Comparison of ENCODE assay signal across 9 mouse cellular contexts in the genomic region with DNA sequence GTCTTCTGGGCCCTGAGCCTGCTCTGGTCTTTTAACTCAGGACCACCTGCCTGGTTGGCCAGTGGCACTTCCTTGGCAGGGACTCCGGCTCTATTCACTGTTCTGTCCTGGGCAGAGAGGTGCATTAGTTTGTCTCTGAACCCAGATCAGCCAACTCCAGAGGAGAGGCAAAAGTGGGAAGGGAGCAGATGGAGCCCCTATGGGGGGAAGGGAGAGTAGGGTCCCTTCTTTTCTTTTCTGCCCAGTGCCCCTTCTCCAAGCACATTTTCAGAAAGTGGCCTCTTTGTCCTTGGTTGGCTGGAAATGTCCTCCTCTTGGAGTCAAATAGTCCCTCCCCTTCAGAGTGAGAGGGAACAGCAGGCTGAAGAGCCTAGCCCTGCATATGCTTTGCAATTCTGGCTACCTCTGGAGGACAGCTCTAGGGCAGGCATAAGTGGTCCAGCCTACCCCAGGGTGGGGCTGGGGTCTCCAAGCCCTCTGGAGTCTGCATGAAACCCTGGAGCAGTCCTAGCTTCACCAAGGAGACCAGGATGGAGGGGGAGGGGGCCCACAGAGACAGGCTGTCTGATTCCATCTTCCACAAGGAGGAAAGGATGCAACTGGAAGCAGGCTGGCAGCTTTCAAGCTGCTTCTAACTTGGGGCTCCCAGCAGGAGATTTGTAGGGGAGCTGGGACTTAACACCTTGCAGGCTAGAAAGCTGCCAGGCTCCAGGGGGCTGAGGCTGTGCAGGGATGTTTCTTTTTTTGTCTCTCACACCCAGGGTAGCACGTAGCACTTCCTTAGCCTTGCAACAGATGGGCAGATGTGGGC. TPM values are rescaled to one million over a fixed set of nuclear protein-coding genes. Genes with fewer than 3 reads are reported as not detected.
DNase-seq lines count a peak whose midpoint lies in the region; ATAC-seq lines count a peak whose summit lies in the region.
"Had no signal": no experiment of that assay in that cellular context is flagged by ENCODE, and none has a peak within 500 bp of the region (broad histone marks: within the 10 kb centered on the region; RNA-seq: fewer than 3 reads in every experiment).

No protein-coding gene starts in this region.

- DNase-seq in limb, embryonic 11.5 days (ENCODE audit: low spot score) = peak; percentile 21
- no peak for DNase-seq in limb, embryonic 10.5 days (ENCODE audit: low spot score)
- peak; percentile 13 for DNase-seq in hindbrain, embryonic 11.5 days (ENCODE audit: low spot score)
- peak; percentile 75 to 97 for DNase-seq in left cerebral cortex, postnatal 25 days (ENCODE audit: low spot score in 2 of 2)
- peak; percentile 84 for DNase-seq in right cerebral cortex, postnatal 25 days
- DNase-seq in liver = no peak
- no peak for DNase-seq in gastrocnemius, postnatal 10 days

- no peak overlapping the region for H3K9ac ChIP-seq in limb, embryonic 11.5 days (ENCODE audit: low read length)
- H3K9ac ChIP-seq in hindbrain, embryonic 11.5 days (ENCODE audit: low read depth, low read length) = no peak overlapping the region
- H3K9ac ChIP-seq in kidney, embryonic 15.5 days = no peak overlapping the region
- H3K9ac ChIP-seq: limb, embryonic 15.5 days had no signal

- H3K36me3 ChIP-seq in limb, embryonic 11.5 days (ENCODE audit: control insufficient read depth, insufficient read depth, low read length) = no peaks in the 10 kb centered on the region
- H3K36me3 ChIP-seq in limb, embryonic 10.5 days = no peaks in the 10 kb centered on the region
- no peaks in the 10 kb centered on the region for H3K36me3 ChIP-seq in hindbrain, embryonic 11.5 days (ENCODE audit: control insufficient read depth, insufficient read depth, low read length)
- H3K36me3 ChIP-seq in kidney, embryonic 15.5 days = no peaks in the 10 kb centered on the region
- H3K36me3 ChIP-seq: limb, embryonic 15.5 days had no signal

- no peak overlapping the region for H3K4me3 ChIP-seq in limb, embryonic 11.5 days (ENCODE audit: low read depth, low read length)
- H3K4me3 ChIP-seq in limb, embryonic 10.5 days = no peak overlapping the region
- no peak overlapping the region for H3K4me3 ChIP-seq in hindbrain, embryonic 11.5 days (ENCODE audit: low read depth, low read length)
- no peak overlapping the region for H3K4me3 ChIP-seq in kidney, embryonic 15.5 days (replicated peaks)
- H3K4me3 ChIP-seq: limb, embryonic 15.5 days had no signal

- 34% methylated on average over 2 of the region's 2 CpGs for WGBS in limb, embryonic 11.5 days
- WGBS in limb, embryonic 10.5 days = 39% methylated on average over 2 of the region's 2 CpGs
- WGBS in hindbrain, embryonic 11.5 days = 44% methylated on average over 2 of the region's 2 CpGs
- 42% methylated on average over 2 of the region's 2 CpGs for WGBS in kidney, embryonic 15.5 days

- no peaks in the 10 kb centered on the region for H3K4me1 ChIP-seq in limb, embryonic 11.5 days (ENCODE audit: control insufficient read depth, insufficient read depth, low read length)
- H3K4me1 ChIP-seq in limb, embryonic 10.5 days = peaks cover 9% of the 10 kb centered on the region
- no peaks in the 10 kb centered on the region for H3K4me1 ChIP-seq in hindbrain, embryonic 11.5 days (replicated peaks; ENCODE audit: control insufficient read depth, insufficient read depth, low read length)
- no peaks in the 10 kb centered on the region for H3K4me1 ChIP-seq in kidney, embryonic 15.5 days

- no peak overlapping the region for H3K27ac ChIP-seq in limb, embryonic 11.5 days (replicated peaks; ENCODE audit: low read depth, low read length)
- no peak overlapping the region for H3K27ac ChIP-seq in limb, embryonic 10.5 days
- H3K27ac ChIP-seq in hindbrain, embryonic 11.5 days (ENCODE audit: low read depth, low read length) = no peak overlapping the region
- H3K27ac ChIP-seq in kidney, embryonic 15.5 days = no peak overlapping the region
- H3K27ac ChIP-seq: limb, embryonic 15.5 days had no signal

- ATAC-seq in limb, embryonic 11.5 days (ENCODE audit: insufficient number of reproducible peaks, low FRiP score, low TSS enrichment, low read depth) = peak; percentile 62; the same call in 1 of the 2 replicates
- 0 out of 2 replicates have a peak, but pooled peaks have one; percentile 43 for ATAC-seq in hindbrain, embryonic 11.5 days (ENCODE audit: low FRiP score)
- no peak for ATAC-seq in kidney, embryonic 15.5 days (replicated peaks; ENCODE audit: low FRiP score)

- no peaks in the 10 kb centered on the region for H3K9me3 ChIP-seq in limb, embryonic 11.5 days (ENCODE audit: control insufficient read depth, low read length)
- H3K9me3 ChIP-seq in limb, embryonic 10.5 days (replicated peaks) = no peaks in the 10 kb centered on the region
- H3K9me3 ChIP-seq in hindbrain, embryonic 11.5 days (ENCODE audit: control insufficient read depth, low read length) = no peaks in the 10 kb centered on the region
- H3K9me3 ChIP-seq in kidney, embryonic 15.5 days (replicated peaks) = no peaks in the 10 kb centered on the region
- H3K9me3 ChIP-seq: limb, embryonic 15.5 days had no signal

- intact Hi-C loops in left cerebral cortex, postnatal 25 days (cut with DNase I) = loop anchor here (5.0 kb wide), 2 partner anchors 33 to 143 kb away; no protein-coding TSS in a partner anchor

- no peak overlapping the region for H3K4me2 ChIP-seq in limb, embryonic 11.5 days (ENCODE audit: low read depth, severe bottlenecking)
- no peak overlapping the region for H3K4me2 ChIP-seq in hindbrain, embryonic 11.5 days (replicated peaks; ENCODE audit: low read depth, low read length)
- H3K4me2 ChIP-seq in kidney, embryonic 15.5 days = no peak overlapping the region
- H3K4me2 ChIP-seq: limb, embryonic 15.5 days had no signal

- no peaks in the 10 kb centered on the region for H3K27me3 ChIP-seq in limb, embryonic 11.5 days (ENCODE audit: control insufficient read depth, insufficient read depth, low read length)
- H3K27me3 ChIP-seq in limb, embryonic 10.5 days (ENCODE audit: low read depth, poor library complexity, severe bottlenecking) = 0 out of 2 replicates have a peak, but pooled peaks cover 5% of the 10 kb centered on the region
- H3K27me3 ChIP-seq in hindbrain, embryonic 11.5 days (ENCODE audit: control insufficient read depth, insufficient read depth, low read length) = no peaks in the 10 kb centered on the region
- no peaks in the 10 kb centered on the region for H3K27me3 ChIP-seq in kidney, embryonic 15.5 days
- H3K27me3 ChIP-seq: limb, embryonic 15.5 days had no signal

RNA-seq across cellular contexts. Expression of a gene that starts 49.3 kb away (rescaled TPM):
- 1.9 and 4.4 TPM in 2 replicates for polyA plus RNA-seq in limb, embryonic 11.5 days (2014; fragmentation: Nextera tagmentation; extraction: Ambion mirVana)
- 0.31 and 1.7 TPM in 2 replicates for polyA plus RNA-seq in limb, embryonic 10.5 days (2016; fragmentation: Nextera tagmentation; extraction: Ambion mirVana)
- polyA plus RNA-seq in hindbrain, embryonic 11.5 days (2014; fragmentation: Nextera tagmentation; extraction: Ambion mirVana) = 0.38 and 1.8 TPM in 2 replicates
- 10 to 100 TPM; 35.2 to 36.6 TPM for total RNA-seq in left cerebral cortex, postnatal 25 days (2021)
- 26.0 and 27.9 TPM in 2 replicates for polyA plus RNA-seq in kidney, embryonic 15.5 days (2015; fragmentation: Nextera tagmentation; extraction: Ambion mirVana)
- 10 to 100 TPM; 20.7 to 30.6 TPM for total RNA-seq in gastrocnemius, postnatal 10 days (2021)

RNA-seq across cellular contexts. Expression of a gene that starts 59.3 kb away (rescaled TPM):
- polyA plus RNA-seq in limb, embryonic 11.5 days (2014; fragmentation: Nextera tagmentation; extraction: Ambion mirVana) = 0.06 and 0.11 TPM in 2 replicates
- 0.09 and 0.38 TPM in 2 replicates for polyA plus RNA-seq in limb, embryonic 10.5 days (2016; fragmentation: Nextera tagmentation; extraction: Ambion mirVana)
- polyA plus RNA-seq in hindbrain, embryonic 11.5 days (2014; fragmentation: Nextera tagmentation; extraction: Ambion mirVana) = 16.6 and 19.8 TPM in 2 replicates
- 1,000 to 10,000 TPM; 1,823 to 2,031 TPM for total RNA-seq in left cerebral cortex, postnatal 25 days (2021)
- polyA plus RNA-seq in kidney, embryonic 15.5 days (2015; fragmentation: Nextera tagmentation; extraction: Ambion mirVana) = 0.14 and 0.51 TPM in 2 replicates
- total RNA-seq in gastrocnemius, postnatal 10 days (2021) = 1 to 10 TPM; 2.3 to 2.4 TPM

Comparison
In these comparisons a context has a peak if more than half of its experiments do, and no peak if none do; other contexts are left out.
1. DNase-seq: peak in limb, embryonic 11.5 days (single experiment), hindbrain, embryonic 11.5 days (single experiment), left cerebral cortex, postnatal 25 days (2 of 2) and right cerebral cortex, postnatal 25 days (single experiment); none in limb, embryonic 10.5 days (single experiment), liver (single experiment) and gastrocnemius, postnatal 10 days (single experiment).
2. RNA of a gene that starts 59.3 kb away (polyA plus RNA-seq): 16.6 to 19.8 TPM in hindbrain, embryonic 11.5 days; 0.14 to 0.51 TPM in kidney, embryonic 15.5 days, 0.09 to 0.38 TPM in limb, embryonic 10.5 days and 0.06 to 0.11 TPM in limb, embryonic 11.5 days; every median in the first group is over 10 times any median in the second.